Mouse (Mus musculus) heart, postnatal 0 days (tissue): Measurements from ENCODE around the gene Haus7.

ENCODE experiments used
- CTCF ChIP-seq: IDR thresholded peaks from 2 replicates; pipeline ENCODE4 v1.5.1; 2016; ENCODE audit warnings: antibody characterized with exemption, control low read depth, low read depth
- EP300 ChIP-seq: IDR thresholded peaks from 2 replicates; pipeline ENCODE4 v1.6.1; 2016; ENCODE audit warnings: antibody characterized with exemption, low read depth

GRCm38 (mm10) chrX:73484076-73484475 lies 25.2 kb upstream of the Haus7 start:
- no peak for TF ChIP-seq EP300
- TF ChIP-seq CTCF = no peak
